Mouse (Mus musculus): ENCODE measurements at regions not wholly inside any gene's neighbourhood (a gene's known extent, or its start where the extent isn't known, plus 50 kb on each side); places are given as distances from the start of the nearest gene placed in this dataset.
"Not testable (repeated sequence)": the region's sequence is repeated elsewhere in the genome, so short reads cannot be mapped to it uniquely, and the experiment has no call there.

GRCm38 (mm10) chr8:20120186-20120585, 217.0 kb downstream of the Gm31371 start:
- TF ChIP-seq CTCF (IDR thresholded peaks at IDR 0.05; ENCODE audit: low read depth, low read length); POLR2A (IDR thresholded peaks at IDR 0.05; ENCODE audit: extremely low read depth, insufficient read depth, low read length): not testable (repeated sequence)

All from liver, adult 2 months (tissue).